Mouse (Mus musculus) G1E (cell line): ENCODE results near the gene Esrra.

Experiments used
- CTCF ChIP-seq: IDR thresholded peaks from 2 replicates; pipeline ENCODE4 v1.5.1; 2012; ENCODE audit warnings: low read depth, low read length, inconsistent platforms, mixed read lengths
- GATA1 ChIP-seq: IDR thresholded peaks from 2 replicates; pipeline ENCODE4 v1.6.1; 2012; ENCODE audit warnings: borderline replicate concordance, low read length, inconsistent platforms, mixed read lengths
- GATA2 ChIP-seq: IDR thresholded peaks from 2 replicates; pipeline ENCODE4 v1.6.1; 2012; ENCODE audit warnings: low read depth, low read length, inconsistent platforms, borderline replicate concordance
- POLR2AphosphoS5 ChIP-seq: IDR thresholded peaks from 2 replicates; pipeline ENCODE4 v1.6.1; 2012; ENCODE audit warnings: low read depth, low read length, inconsistent platforms; ENCODE audit not compliant: insufficient replicate concordance
- TAL1 ChIP-seq: conservative IDR thresholded peaks from 2 replicates; pipeline ENCODE4 v1.6.1; 2012; ENCODE audit warnings: low read depth, low read length, inconsistent platforms, mixed read lengths

- TF ChIP-seq CTCF, result no peak
- TF ChIP-seq GATA1, result no peak
- no peak for TF ChIP-seq GATA2
- TF ChIP-seq TAL1, result no peak
- no peak for TF ChIP-seq POLR2AphosphoS5
Observed at GRCm38 (mm10) chr19:6942764-6943163, 21.2 kb upstream of the Esrra start.
